Mouse (Mus musculus): ENCODE data around the gene Nacc2.

Nacc2 gene

GRCm38 (mm10) chr2:26140292-26140819 lies 17.3 kb upstream of the Nacc2 start:
- in situ Hi-C loops (cut with MboI, MseI) = loop anchor here (5.0 kb wide), 1 partner anchor 118 kb away; the partner anchor contains the start of gene Ubac1

- in situ Hi-C loops (cut with MboI, MseI) = loop anchor here (5.0 kb wide), 1 partner anchor 117 kb away; the partner anchor contains the start of gene Ubac1
Measured at GRCm38 (mm10) chr2:26139545-26140206, 16.7 kb upstream of the Nacc2 start.

GRCm38 (mm10) chr2:26139034-26139544 lies 16.1 kb upstream of the Nacc2 start:
- in situ Hi-C loops (cut with MboI, MseI) = no loop called here

- in situ Hi-C loops (cut with MboI, MseI) = no loop called here
Measured at GRCm38 (mm10) chr2:26138252-26139033, 15.4 kb upstream of the Nacc2 start.

- in situ Hi-C loops (cut with MboI, MseI) = no loop called here
Measured at GRCm38 (mm10) chr2:26134591-26134990, 11.6 kb upstream of the Nacc2 start.

- in situ Hi-C loops (cut with MboI, MseI) = no loop called here
Measured at GRCm38 (mm10) chr2:26132628-26133551, 9.9 kb upstream of the Nacc2 start.

GRCm38 (mm10) chr2:26131327-26131726 lies 8.3 kb upstream of the Nacc2 start:
- in situ Hi-C loops (cut with MboI, MseI) = no loop called here

- in situ Hi-C loops (cut with MboI, MseI) = no loop called here
Measured at GRCm38 (mm10) chr2:26129962-26130361, 6.9 kb upstream of the Nacc2 start.

- in situ Hi-C loops (cut with MboI, MseI) = no loop called here
Measured at GRCm38 (mm10) chr2:26129346-26129745, 6.3 kb upstream of the Nacc2 start.

GRCm38 (mm10) chr2:26122171-26123078 lies 595 bp downstream of the Nacc2 start:
- in situ Hi-C loops (cut with MboI, MseI) = no loop called here

GRCm38 (mm10) chr2:26121541-26122083 lies 1.4 kb downstream of the Nacc2 start:
- in situ Hi-C loops (cut with MboI, MseI) = no loop called here

GRCm38 (mm10) chr2:26119626-26120025 lies 3.4 kb downstream of the Nacc2 start:
- in situ Hi-C loops (cut with MboI, MseI) = no loop called here

- in situ Hi-C loops (cut with MboI, MseI) = no loop called here
Measured at GRCm38 (mm10) chr2:26119310-26119592, 3.8 kb downstream of the Nacc2 start.

GRCm38 (mm10) chr2:26118584-26119309 lies 4.3 kb downstream of the Nacc2 start:
- in situ Hi-C loops (cut with MboI, MseI) = no loop called here

GRCm38 (mm10) chr2:26117580-26117979 lies 5.4 kb downstream of the Nacc2 start:
- in situ Hi-C loops (cut with MboI, MseI) = no loop called here

- in situ Hi-C loops (cut with MboI, MseI) = no loop called here
Measured at GRCm38 (mm10) chr2:26116550-26116949, 6.5 kb downstream of the Nacc2 start.

- in situ Hi-C loops (cut with MboI, MseI) = no loop called here
Measured at GRCm38 (mm10) chr2:26115215-26115614, 7.8 kb downstream of the Nacc2 start.

GRCm38 (mm10) chr2:26108237-26108636 lies 14.8 kb downstream of the Nacc2 start:
- in situ Hi-C loops (cut with MboI, MseI) = no loop called here

GRCm38 (mm10) chr2:26107011-26107410 lies 16.0 kb downstream of the Nacc2 start:
- in situ Hi-C loops (cut with MboI, MseI) = no loop called here

GRCm38 (mm10) chr2:26106233-26106632 lies 16.8 kb downstream of the Nacc2 start:
- in situ Hi-C loops (cut with MboI, MseI) = no loop called here

All from regulatory T cell (primary cell).